ENCODE assay signal across 22 mouse cellular contexts in the genomic region with DNA sequence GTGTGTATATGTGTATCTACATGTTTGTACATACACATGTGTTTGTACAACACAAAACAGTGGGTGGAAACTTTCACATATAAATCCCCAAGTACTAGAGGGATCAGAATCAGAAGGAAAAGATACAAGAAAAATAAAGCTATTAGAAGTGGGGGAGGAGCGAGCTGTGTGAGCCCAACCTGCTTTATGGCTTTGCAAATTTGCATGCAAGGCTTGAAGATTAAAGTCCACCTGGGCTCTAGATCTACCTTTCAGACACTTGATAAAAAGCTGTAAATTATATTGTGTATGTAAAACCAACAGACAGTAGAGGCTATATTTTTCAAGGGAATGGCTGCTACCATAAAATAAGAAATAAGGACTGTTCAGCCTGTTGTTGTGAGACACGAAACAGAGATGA. TPM values are rescaled to one million over a fixed set of nuclear protein-coding genes. Genes with fewer than 3 reads are reported as not detected.
DNase-seq lines count a peak whose midpoint lies in the region; ATAC-seq and TF ChIP-seq lines count a peak whose summit lies in the region.
"Had no signal": no experiment of that assay in that cellular context is flagged by ENCODE, and none has a peak within 500 bp of the region (broad histone marks: within the 10 kb centered on the region; RNA-seq: fewer than 3 reads in every experiment).

No protein-coding gene starts in this region.

- 0 out of 2 replicates have a peak, but pooled peaks cover 2% of the 10 kb centered on the region for H3K4me1 ChIP-seq in intestine, embryonic 15.5 days (replicated peaks)
- H3K4me1 ChIP-seq in small intestine, adult 2 months (ENCODE audit: control insufficient read depth, insufficient read depth, insufficient read length, low read length) = peaks cover 14% of the 10 kb centered on the region; the same call in 1 of the 2 replicates
- peaks cover 4% of the 10 kb centered on the region; the same call in 1 of the 2 replicates for H3K4me1 ChIP-seq in heart, embryonic 10.5 days
- H3K4me1 ChIP-seq: embryonic facial prominence, embryonic 13.5 days had no signal

- peak; percentile 1 for DNase-seq in brain, embryonic 14.5 days (ENCODE audit: low read depth)
- peak; percentile 33 for DNase-seq in yolk sac, embryonic 10.5 days (ENCODE audit: low spot score)
- DNase-seq in heart, embryonic 10.5 days (ENCODE audit: low spot score) = no peak
- DNase-seq in gastrocnemius, postnatal 36 days = no peak
- DNase-seq: adrenal gland, postnatal 14 days; cerebellum, adult 18-20 months; cerebellum, adult 9-11 months; cerebellum, postnatal 36 days; forebrain, postnatal 0 days; gastrocnemius, postnatal 14 days; heart, adult 11 months; heart, postnatal 14 days had no signal

- TF ChIP-seq CTCF in brain, embryonic 14.5 days (IDR thresholded peaks at IDR 0.05; ENCODE audit: borderline replicate concordance, extremely low read depth, insufficient read depth, insufficient read length) = no peak
- TF ChIP-seq CTCF in small intestine, adult 2 months (IDR thresholded peaks at IDR 0.05; ENCODE audit: extremely low read depth, insufficient read length, insufficient replicate concordance, low read depth, low read length) = no peak

- TF ChIP-seq POLR2A in brain, embryonic 14.5 days (IDR thresholded peaks at IDR 0.05; ENCODE audit: borderline replicate concordance, extremely low read depth, insufficient read depth, insufficient read length, poor library complexity, severe bottlenecking) = no peak
- TF ChIP-seq POLR2A in small intestine, adult 2 months (IDR thresholded peaks at IDR 0.05; ENCODE audit: low read depth, low read length) = no peak

- H3K36me3 ChIP-seq in intestine, embryonic 15.5 days = no peaks in the 10 kb centered on the region
- H3K36me3 ChIP-seq in small intestine, adult 2 months (ENCODE audit: control insufficient read depth, insufficient read depth, low read length) = no peaks in the 10 kb centered on the region
- no peaks in the 10 kb centered on the region for H3K36me3 ChIP-seq in heart, embryonic 10.5 days
- H3K36me3 ChIP-seq: embryonic facial prominence, embryonic 13.5 days; heart, embryonic 15.5 days; hindbrain, embryonic 15.5 days had no signal

- H3K4me2 ChIP-seq in intestine, embryonic 15.5 days (replicated peaks) = peak overlapping the region; percentile 7; the same call in 1 of the 2 replicates
- H3K4me2 ChIP-seq: embryonic facial prominence, embryonic 13.5 days; forebrain, embryonic 13.5 days; heart, embryonic 11.5 days; heart, embryonic 15.5 days; hindbrain, embryonic 15.5 days had no signal

- peak; percentile 91 for ATAC-seq in intestine, embryonic 15.5 days
- ATAC-seq: activated CD4-positive, CD25-positive, alpha-beta regulatory T cell, adult 4 months; forebrain, embryonic 13.5 days; forebrain, postnatal 0 days; Patski had no signal

- H3K9me3 ChIP-seq in intestine, embryonic 15.5 days = no peaks in the 10 kb centered on the region
- H3K9me3 ChIP-seq in heart, embryonic 10.5 days = no peaks in the 10 kb centered on the region
- H3K9me3 ChIP-seq: embryonic facial prominence, embryonic 13.5 days; forebrain, embryonic 13.5 days; heart, embryonic 15.5 days; hindbrain, embryonic 15.5 days had no signal

- H3K4me3 ChIP-seq in intestine, embryonic 15.5 days (replicated peaks) = no peak overlapping the region
- no peak overlapping the region for H3K4me3 ChIP-seq in small intestine, adult 2 months (ENCODE audit: low read depth, low read length)
- H3K4me3 ChIP-seq in heart, embryonic 10.5 days = no peak overlapping the region
- H3K4me3 ChIP-seq: embryonic facial prominence, embryonic 13.5 days; forebrain, embryonic 13.5 days; heart, embryonic 15.5 days; hindbrain, embryonic 15.5 days had no signal

- no peak overlapping the region for H3K9ac ChIP-seq in intestine, embryonic 15.5 days
- H3K9ac ChIP-seq: embryonic facial prominence, embryonic 13.5 days; forebrain, embryonic 13.5 days; forebrain, postnatal 0 days; heart, embryonic 15.5 days; hindbrain, embryonic 15.5 days had no signal

- peak overlapping the region; percentile 67 for H3K27ac ChIP-seq in intestine, embryonic 15.5 days
- peak overlapping the region; percentile 95 for H3K27ac ChIP-seq in small intestine, adult 2 months (ENCODE audit: insufficient read depth, low read depth, low read length)
- H3K27ac ChIP-seq in heart, embryonic 10.5 days = no peak overlapping the region
- H3K27ac ChIP-seq: embryonic facial prominence, embryonic 13.5 days; forebrain, embryonic 13.5 days; heart, embryonic 15.5 days; hindbrain, embryonic 15.5 days had no signal

- intact Hi-C loops in gastrocnemius, postnatal 36 days (cut with DNase I) = no loop called here

- no peaks in the 10 kb centered on the region for H3K27me3 ChIP-seq in intestine, embryonic 15.5 days (replicated peaks)
- no peaks in the 10 kb centered on the region for H3K27me3 ChIP-seq in small intestine, adult 2 months (ENCODE audit: control insufficient read depth, insufficient read depth, low read length)
- H3K27me3 ChIP-seq in heart, embryonic 10.5 days (ENCODE audit: insufficient read depth, poor library complexity, severe bottlenecking) = no peaks in the 10 kb centered on the region
- H3K27me3 ChIP-seq: CH12.LX; embryonic facial prominence, embryonic 13.5 days; forebrain, embryonic 13.5 days; heart, embryonic 15.5 days; hindbrain, embryonic 15.5 days had no signal

- 46% methylated on average over 2 of the region's 2 CpGs for WGBS in intestine, embryonic 15.5 days
- WGBS in small intestine, adult 2 months = 26% methylated on average over 2 of the region's 2 CpGs
- 86% methylated on average over 2 of the region's 2 CpGs for WGBS in heart, embryonic 10.5 days

RNA-seq across cellular contexts. Expression of gene Efcab5, which starts 6.7 kb away (rescaled TPM):
- 1.9 and 2.9 TPM in 2 replicates for polyA plus RNA-seq in brain, embryonic 14.5 days (2012; rRNA removed)
- polyA plus RNA-seq in intestine, embryonic 15.5 days (2015; fragmentation: Nextera tagmentation; extraction: Ambion mirVana) = 0.24 and 0.47 TPM in 2 replicates
- polyA plus RNA-seq in small intestine, adult 2 months (2012; rRNA removed) = 0.27 and 1.1 TPM in 2 replicates
- 0.28 and 0.34 TPM in 2 replicates for polyA plus RNA-seq in heart, embryonic 10.5 days (2016; fragmentation: Nextera tagmentation; extraction: Ambion mirVana)
- total RNA-seq in gastrocnemius, postnatal 36 days (2021) = under 1 TPM; 0.10 TPM

RNA-seq across cellular contexts. Expression of gene Ssh2, which starts 34.0 kb away (rescaled TPM):
- 19.5 and 28.5 TPM in 2 replicates for polyA plus RNA-seq in brain, embryonic 14.5 days (2012; rRNA removed)
- 5.7 and 5.8 TPM in 2 replicates for polyA plus RNA-seq in intestine, embryonic 15.5 days (2015; fragmentation: Nextera tagmentation; extraction: Ambion mirVana)
- polyA plus RNA-seq in small intestine, adult 2 months (2012; rRNA removed) = 3.1 and 5.3 TPM in 2 replicates
- 15.0 and 25.2 TPM in 2 replicates for polyA plus RNA-seq in heart, embryonic 10.5 days (2016; fragmentation: Nextera tagmentation; extraction: Ambion mirVana)
- 10 to 100 TPM; 39.4 to 43.4 TPM for total RNA-seq in gastrocnemius, postnatal 36 days (2021)

Comparison
In these comparisons a context has a peak if more than half of its experiments do, and no peak if none do; other contexts are left out.
1. DNase-seq: peak in brain, embryonic 14.5 days (single experiment) and yolk sac, embryonic 10.5 days (single experiment); none in heart, embryonic 10.5 days (single experiment) and gastrocnemius, postnatal 36 days (0 of 2).